Mouse (Mus musculus): ENCODE measurements around the gene Med21. TPM values are rescaled to one million over a fixed set of nuclear protein-coding genes. Genes with fewer than 3 reads are reported as not detected.

The Med21 gene
- polyA plus RNA-seq, 1 experiment from 2014 or later, result 122 TPM

- peaks cover 10% of the 10 kb centered on the region; the same call in 1 of the 2 replicates for H3K4me1 ChIP-seq (ENCODE audit: control insufficient read depth, insufficient read depth, low read length)
- H3K9me3 ChIP-seq (replicated peaks; ENCODE audit: control insufficient read depth, low read length), result no peaks in the 10 kb centered on the region
- peak overlapping the region; percentile 62 for H3K4me2 ChIP-seq (ENCODE audit: low read length)
- no peaks in the 10 kb centered on the region for H3K36me3 ChIP-seq (ENCODE audit: control insufficient read depth, insufficient read depth, low read length)
- H3K27ac ChIP-seq (ENCODE audit: low read depth, low read length), result peak overlapping the region; percentile 77
- H3K9ac ChIP-seq (ENCODE audit: low read length), result peak overlapping the region; percentile 78
- ATAC-seq, result peak; percentile 95
- DNase-seq (ENCODE audit: low spot score), result peak; percentile 93
- H3K27me3 ChIP-seq (replicated peaks; ENCODE audit: control insufficient read depth, insufficient read depth, low read length), result no peaks in the 10 kb centered on the region
- peak overlapping the region; percentile 66 for H3K4me3 ChIP-seq (ENCODE audit: low read depth, low read length)
- 1% methylated on average over 69 of the region's 82 CpGs for WGBS
Observed at GRCm38 (mm10) chr6:146634015-146634722, 8.2 kb upstream of the Med21 start.

- Histone ChIP-seq H3K4me1 (ENCODE audit: control insufficient read depth, insufficient read depth, low read length) (peaks cover 10% of the 10 kb centered on the region; the same call in 1 of the 2 replicates), H3K4me2 (ENCODE audit: low read length) (peak overlapping the region; percentile 62), H3K9me3 (replicated peaks; ENCODE audit: control insufficient read depth, low read length) (no peaks in the 10 kb centered on the region), H3K36me3 (ENCODE audit: control insufficient read depth, insufficient read depth, low read length) (no peaks in the 10 kb centered on the region), H3K27ac (ENCODE audit: low read depth, low read length) (no peak overlapping the region), H3K9ac (ENCODE audit: low read length) (no peak overlapping the region), H3K4me3 (ENCODE audit: low read depth, low read length) (0 out of 2 replicates have a peak overlapping the region, but pooled peaks have one; percentile 66), H3K27me3 (replicated peaks; ENCODE audit: control insufficient read depth, insufficient read depth, low read length) (no peaks in the 10 kb centered on the region)
- ATAC-seq (no peak), DNase-seq (ENCODE audit: low spot score) (peak; percentile 14)
- 66% methylated on average over 4 of the region's 4 CpGs for WGBS
Observed at GRCm38 (mm10) chr6:146634759-146635606, 7.4 kb upstream of the Med21 start.

- H3K27ac ChIP-seq (ENCODE audit: low read depth, low read length), result no peak overlapping the region
- H3K4me2 ChIP-seq (ENCODE audit: low read length), result no peak overlapping the region
- no peak for DNase-seq (ENCODE audit: low spot score)
- no peak overlapping the region for H3K9ac ChIP-seq (ENCODE audit: low read length)
- ATAC-seq, result no peak
- H3K9me3 ChIP-seq (replicated peaks; ENCODE audit: control insufficient read depth, low read length), result no peaks in the 10 kb centered on the region
- no peaks in the 10 kb centered on the region for H3K36me3 ChIP-seq (ENCODE audit: control insufficient read depth, insufficient read depth, low read length)
- WGBS, result 87% methylated on average over 5 of the region's 5 CpGs
- H3K4me1 ChIP-seq (ENCODE audit: control insufficient read depth, insufficient read depth, low read length), result peaks cover 10% of the 10 kb centered on the region; the same call in 1 of the 2 replicates
- no peaks in the 10 kb centered on the region for H3K27me3 ChIP-seq (replicated peaks; ENCODE audit: control insufficient read depth, insufficient read depth, low read length)
- H3K4me3 ChIP-seq (ENCODE audit: low read depth, low read length), result no peak overlapping the region
Observed at GRCm38 (mm10) chr6:146636482-146636881, 5.9 kb upstream of the Med21 start.

- 89% methylated on average over 7 of the region's 7 CpGs for WGBS
- H3K36me3 ChIP-seq (ENCODE audit: control insufficient read depth, insufficient read depth, low read length), result no peaks in the 10 kb centered on the region
Observed at GRCm38 (mm10) chr6:146640068-146640965, 2.0 kb upstream of the Med21 start.

GRCm38 (mm10) chr6:146640991-146641390 is 1.4 kb upstream of the Med21 start:
- WGBS, result 90% methylated on average over 6 of the region's 6 CpGs
- Histone ChIP-seq H3K9ac (ENCODE audit: low read length) (no peak overlapping the region), H3K36me3 (ENCODE audit: control insufficient read depth, insufficient read depth, low read length) (no peaks in the 10 kb centered on the region), H3K4me1 (ENCODE audit: control insufficient read depth, insufficient read depth, low read length) (peaks cover 7% of the 10 kb centered on the region), H3K9me3 (replicated peaks; ENCODE audit: control insufficient read depth, low read length) (no peaks in the 10 kb centered on the region), H3K4me3 (ENCODE audit: low read depth, low read length) (no peak overlapping the region), H3K4me2 (ENCODE audit: low read length) (no peak overlapping the region), H3K27me3 (replicated peaks; ENCODE audit: control insufficient read depth, insufficient read depth, low read length) (no peaks in the 10 kb centered on the region), H3K27ac (ENCODE audit: low read depth, low read length) (no peak overlapping the region)
- DNase-seq (ENCODE audit: low spot score) (no peak), ATAC-seq (no peak)

More at GRCm38 (mm10) chr6:146640068-146640965, 2.0 kb upstream of the Med21 start:
- Histone ChIP-seq H3K4me2 (ENCODE audit: low read length) (no peak overlapping the region), H3K27ac (ENCODE audit: low read depth, low read length) (no peak overlapping the region), H3K9me3 (replicated peaks; ENCODE audit: control insufficient read depth, low read length) (no peaks in the 10 kb centered on the region), H3K4me1 (ENCODE audit: control insufficient read depth, insufficient read depth, low read length) (peaks cover 7% of the 10 kb centered on the region), H3K4me3 (ENCODE audit: low read depth, low read length) (no peak overlapping the region), H3K27me3 (replicated peaks; ENCODE audit: control insufficient read depth, insufficient read depth, low read length) (no peaks in the 10 kb centered on the region), H3K9ac (ENCODE audit: low read length) (no peak overlapping the region)
- ATAC-seq (no peak), DNase-seq (ENCODE audit: low spot score) (no peak)

- no peaks in the 10 kb centered on the region for H3K36me3 ChIP-seq (ENCODE audit: control insufficient read depth, insufficient read depth, low read length)
- H3K9ac ChIP-seq (ENCODE audit: low read length), result peak overlapping the region; percentile 59
- peak overlapping the region; percentile 48 for H3K4me2 ChIP-seq (ENCODE audit: low read length)
- H3K27ac ChIP-seq (ENCODE audit: low read depth, low read length), result no peak overlapping the region
- H3K9me3 ChIP-seq (replicated peaks; ENCODE audit: control insufficient read depth, low read length), result no peaks in the 10 kb centered on the region
- H3K27me3 ChIP-seq (replicated peaks; ENCODE audit: control insufficient read depth, insufficient read depth, low read length), result no peaks in the 10 kb centered on the region
- peak overlapping the region; percentile 79 for H3K4me3 ChIP-seq (ENCODE audit: low read depth, low read length)
- peaks cover 7% of the 10 kb centered on the region for H3K4me1 ChIP-seq (ENCODE audit: control insufficient read depth, insufficient read depth, low read length)
- DNase-seq (ENCODE audit: low spot score) (no peak), ATAC-seq (no peak; the same call in 1 of the 2 replicates)
- 68% methylated on average over 11 of the region's 11 CpGs for WGBS
Observed at GRCm38 (mm10) chr6:146641621-146642210, 631 bp upstream of the Med21 start.

- Histone ChIP-seq H3K4me1 (ENCODE audit: control insufficient read depth, insufficient read depth, low read length) (peaks cover 7% of the 10 kb centered on the region), H3K4me3 (ENCODE audit: low read depth, low read length) (peak overlapping the region; percentile 79), H3K36me3 (ENCODE audit: control insufficient read depth, insufficient read depth, low read length) (no peaks in the 10 kb centered on the region), H3K4me2 (ENCODE audit: low read length) (peak overlapping the region; percentile 84), H3K27ac (ENCODE audit: low read depth, low read length) (no peak overlapping the region), H3K9me3 (replicated peaks; ENCODE audit: control insufficient read depth, low read length) (no peaks in the 10 kb centered on the region), H3K9ac (ENCODE audit: low read length) (peak overlapping the region; percentile 87), H3K27me3 (replicated peaks; ENCODE audit: control insufficient read depth, insufficient read depth, low read length) (no peaks in the 10 kb centered on the region)
- 47% methylated on average over 11 of the region's 11 CpGs for WGBS
- DNase-seq (ENCODE audit: low spot score) (no peak), ATAC-seq (no peak)
Observed at GRCm38 (mm10) chr6:146643184-146643570, 830 bp downstream of the Med21 start.

- Histone ChIP-seq H3K27ac (ENCODE audit: low read depth, low read length) (no peak overlapping the region), H3K9ac (ENCODE audit: low read length) (no peak overlapping the region), H3K4me3 (ENCODE audit: low read depth, low read length) (no peak overlapping the region), H3K4me2 (ENCODE audit: low read length) (no peak overlapping the region), H3K27me3 (replicated peaks; ENCODE audit: control insufficient read depth, insufficient read depth, low read length) (no peaks in the 10 kb centered on the region), H3K36me3 (ENCODE audit: control insufficient read depth, insufficient read depth, low read length) (peaks cover 18% of the 10 kb centered on the region), H3K4me1 (ENCODE audit: control insufficient read depth, insufficient read depth, low read length) (no peaks in the 10 kb centered on the region), H3K9me3 (replicated peaks; ENCODE audit: control insufficient read depth, low read length) (no peaks in the 10 kb centered on the region)
- 89% methylated on average over 2 of the region's 2 CpGs for WGBS
- no peak for DNase-seq (ENCODE audit: low spot score)
- ATAC-seq, result no peak
Observed at GRCm38 (mm10) chr6:146650013-146650412, 7.7 kb downstream of the Med21 start.

Measured in forebrain, embryonic 14.5 days (tissue).